Mouse (Mus musculus) G1E (cell line): ENCODE measurements around the gene Rab21. TPM values are rescaled to one million over a fixed set of nuclear protein-coding genes. Genes with fewer than 3 reads are reported as not detected.

Experiments
- ATAC-seq: 2 replicates; pipeline ENCODE4 v1.8.0; 2016; ENCODE audit warnings: mild to moderate bottlenecking; ENCODE audit not compliant: insufficient number of reproducible peaks, poor library complexity, low FRiP score, severe bottlenecking; ENCODE audit errors: extremely low read depth
- DNase-seq: peaks from one replicate; pipeline ENCODE4 v3.0.0; 2012; ENCODE audit warnings: low spot score
- H3K27me3 ChIP-seq: 2 replicates; pipeline ENCODE4 v1.6.1; 2012; ENCODE audit warnings: mild to moderate bottlenecking, low read length, inconsistent platforms; ENCODE audit not compliant: insufficient read depth
- H3K36me3 ChIP-seq: replicated peaks from 2 replicates; pipeline ENCODE3; 2012; ENCODE audit warnings: mild to moderate bottlenecking, inconsistent platforms
- H3K4me1 ChIP-seq: 2 replicates; pipeline ENCODE4 v1.6.1; 2012; ENCODE audit warnings: low read depth, low read length, inconsistent platforms, mixed read lengths; ENCODE audit not compliant: insufficient read depth
- H3K4me3 ChIP-seq: 2 replicates; pipeline ENCODE4 v1.5.1; 2012; ENCODE audit warnings: low read depth, mild to moderate bottlenecking, inconsistent platforms, low read length, moderate library complexity, mixed read lengths
- H3K9me3 ChIP-seq: replicated peaks from 2 replicates; pipeline ENCODE4 v1.6.1; 2012; ENCODE audit warnings: inconsistent platforms
- CTCF ChIP-seq: IDR thresholded peaks from 2 replicates; pipeline ENCODE4 v1.5.1; 2012; ENCODE audit warnings: low read depth, low read length, inconsistent platforms, mixed read lengths
- GATA1 ChIP-seq: IDR thresholded peaks from 2 replicates; pipeline ENCODE4 v1.6.1; 2012; ENCODE audit warnings: borderline replicate concordance, low read length, inconsistent platforms, mixed read lengths
- GATA2 ChIP-seq: IDR thresholded peaks from 2 replicates; pipeline ENCODE4 v1.6.1; 2012; ENCODE audit warnings: low read depth, low read length, inconsistent platforms, borderline replicate concordance
- POLR2AphosphoS5 ChIP-seq: IDR thresholded peaks from 2 replicates; pipeline ENCODE4 v1.6.1; 2012; ENCODE audit warnings: low read depth, low read length, inconsistent platforms; ENCODE audit not compliant: insufficient replicate concordance
- TAL1 ChIP-seq: conservative IDR thresholded peaks from 2 replicates; pipeline ENCODE4 v1.6.1; 2012; ENCODE audit warnings: low read depth, low read length, inconsistent platforms, mixed read lengths
- polyA plus RNA-seq: library from polyadenylated mRNA; stranded (reverse); fragments of >175 nt; gene quantifications from 2 replicates; pipeline ENCODE4 v1.2.3, GENCODE M21; 2012
- total RNA-seq, 2 experiments: library from RNA; stranded (forward) in 1 of 2; stranded (reverse) in 1 of 2; fragments of 200-1000 nt in 1 of 2; fragments of >200 nt in 1 of 2; fragmentation: Nextera tagmentation in 1 of 2; gene quantifications; 2 replicates each; pipeline ENCODE4 v1.2.3; 2014 to 2017

Rab21 gene
- total and polyA plus RNA-seq, 3 experiments: 23.5 to 71.5 (median 43.1) TPM

DNA sequence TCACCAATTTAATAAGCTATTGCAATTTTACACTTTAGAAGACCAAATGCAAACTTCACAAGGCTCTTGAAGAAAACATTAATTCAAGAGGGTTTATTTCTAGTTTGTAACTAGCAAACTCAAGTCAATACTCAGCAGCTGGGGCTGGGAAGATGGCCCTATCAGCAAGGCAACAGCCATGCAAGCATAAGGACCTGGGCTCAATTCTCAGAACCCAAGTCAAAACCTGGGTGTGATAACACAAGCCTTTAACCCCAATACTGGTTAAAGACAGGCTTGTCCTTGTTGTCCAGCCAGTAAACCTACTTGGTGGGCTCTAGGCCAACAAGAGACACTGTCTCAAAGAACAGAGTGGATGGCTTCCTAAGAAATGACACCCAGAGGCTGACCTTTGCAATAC is 31.1 kb upstream of the Rab21 start:
- Histone ChIP-seq H3K36me3 (peaks cover 43% of the 10 kb centered on the region), H3K9me3 (no peaks in the 10 kb centered on the region), H3K4me1 (peaks cover 17% of the 10 kb centered on the region), H3K4me3 (no peak overlapping the region), H3K27me3 (no peaks in the 10 kb centered on the region)
- ATAC-seq (no peak), DNase-seq (no peak)
- TF ChIP-seq TAL1: no peak
- TF ChIP-seq GATA1: no peak
- no peak for TF ChIP-seq GATA2
- no peak for TF ChIP-seq POLR2AphosphoS5
- no peak for TF ChIP-seq CTCF

GRCm38 (mm10) chr10:115342771-115343425 is 27.5 kb upstream of the Rab21 start:
- DNase-seq: peak; percentile 29
- peaks cover 51% of the 10 kb centered on the region for H3K36me3 ChIP-seq
- H3K27me3 ChIP-seq: no peaks in the 10 kb centered on the region
- peaks cover 14% of the 10 kb centered on the region for H3K4me1 ChIP-seq
- ATAC-seq: peak; percentile 87
- no peak for TF ChIP-seq GATA2
- no peak for TF ChIP-seq CTCF
- no peak for TF ChIP-seq GATA1
- TF ChIP-seq TAL1: no peak
- no peak for TF ChIP-seq POLR2AphosphoS5
- no peaks in the 10 kb centered on the region for H3K9me3 ChIP-seq
- H3K4me3 ChIP-seq: no peak overlapping the region

- ATAC-seq (peak; percentile 36; the same call in 1 of the 2 replicates), DNase-seq (no peak)
- no peak overlapping the region for H3K4me3 ChIP-seq
- no peaks in the 10 kb centered on the region for H3K9me3 ChIP-seq
- no peaks in the 10 kb centered on the region for H3K27me3 ChIP-seq
- H3K4me1 ChIP-seq: peaks cover 14% of the 10 kb centered on the region
- peaks cover 41% of the 10 kb centered on the region for H3K36me3 ChIP-seq
- TF ChIP-seq TAL1 (no peak), CTCF (no peak), GATA2 (no peak), POLR2AphosphoS5 (no peak), GATA1 (no peak)
These were observed 24.5 kb upstream of the Rab21 start for GRCm38 (mm10) chr10:115339820-115340328.

DNA sequence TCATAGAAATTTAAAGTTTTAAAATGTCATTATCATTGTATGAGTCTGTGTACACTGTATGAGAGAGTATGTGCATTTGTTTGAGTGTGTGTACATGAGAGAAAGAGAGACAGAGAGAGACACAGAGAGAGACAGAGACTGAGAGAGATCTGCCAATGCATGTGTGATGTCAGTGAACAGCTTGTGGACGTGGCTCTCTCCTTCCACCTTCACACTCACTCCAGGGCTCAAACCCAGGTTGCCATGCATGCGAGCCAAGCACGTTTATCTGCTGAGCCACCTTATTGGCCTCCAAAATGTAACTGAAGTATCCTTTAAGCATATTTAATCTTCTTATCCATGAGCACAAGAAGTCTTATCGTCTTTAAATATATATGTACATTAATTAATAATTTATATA is 21.5 kb upstream of the Rab21 start:
- DNase-seq (no peak), ATAC-seq (no peak)
- no peaks in the 10 kb centered on the region for H3K9me3 ChIP-seq
- peaks cover 23% of the 10 kb centered on the region for H3K36me3 ChIP-seq
- H3K4me1 ChIP-seq: peaks cover 4% of the 10 kb centered on the region
- TF ChIP-seq TAL1 (no peak), CTCF (no peak), POLR2AphosphoS5 (no peak), GATA1 (no peak), GATA2 (no peak)
- H3K4me3 ChIP-seq: no peak overlapping the region
- H3K27me3 ChIP-seq: peaks cover 10% of the 10 kb centered on the region

GRCm38 (mm10) chr10:115333528-115333927 is 18.1 kb upstream of the Rab21 start:
- H3K4me3 ChIP-seq: no peak overlapping the region
- DNase-seq (no peak), ATAC-seq (no peak)
- peaks cover 16% of the 10 kb centered on the region for H3K27me3 ChIP-seq
- no peaks in the 10 kb centered on the region for H3K9me3 ChIP-seq
- no peaks in the 10 kb centered on the region for H3K36me3 ChIP-seq
- TF ChIP-seq POLR2AphosphoS5 (no peak), GATA2 (no peak), GATA1 (no peak), CTCF (no peak)
- H3K4me1 ChIP-seq: no peaks in the 10 kb centered on the region

- Histone ChIP-seq H3K36me3 (no peaks in the 10 kb centered on the region), H3K9me3 (no peaks in the 10 kb centered on the region), H3K4me1 (no peaks in the 10 kb centered on the region), H3K27me3 (peaks cover 17% of the 10 kb centered on the region), H3K4me3 (no peak overlapping the region)
- no peak for TF ChIP-seq CTCF
- no peak for TF ChIP-seq GATA1
- no peak for TF ChIP-seq POLR2AphosphoS5
- no peak for TF ChIP-seq TAL1
- TF ChIP-seq GATA2: no peak
- DNase-seq: no peak
- no peak for ATAC-seq
These were observed 17.6 kb upstream of the Rab21 start for GRCm38 (mm10) chr10:115332997-115333396.
